Mouse (Mus musculus) cerebellum, adult 2 months (tissue): ENCODE measurements around the gene Gm20605.

Experiments used
- CTCF ChIP-seq: fragments of 200-500 bp; IDR thresholded peaks from 2 replicates; pipeline ENCODE4 v1.5.1; 2011; ENCODE audit warnings: low read depth, mild to moderate bottlenecking, control low read depth, low read length, moderate library complexity, borderline replicate concordance; ENCODE audit not compliant: insufficient read depth
- POLR2A ChIP-seq: fragments of 200-500 bp; IDR thresholded peaks from 2 replicates; pipeline ENCODE4 v1.6.1; 2011; ENCODE audit warnings: low read length, control low read depth, borderline replicate concordance; ENCODE audit not compliant: insufficient read depth

- TF ChIP-seq CTCF = no peak
- no peak for TF ChIP-seq POLR2A
Observed at GRCm38 (mm10) chr5:137644484-137644883, 15.5 kb downstream of the Gm20605 start.
